Mouse (Mus musculus) midbrain, postnatal 0 days (tissue): ENCODE data around the gene Olfr985. TPM values are rescaled to one million over a fixed set of nuclear protein-coding genes. Genes with fewer than 3 reads are reported as not detected.

ENCODE experiments used
- ATAC-seq: fragments of 200-750 bp; cut with Nextera tagmentation; 2 replicates; pipeline ENCODE4 v1.8.0; 2017; ENCODE audit warnings: moderate number of reproducible peaks, mild to moderate bottlenecking, moderate TSS enrichment, moderate library complexity; ENCODE audit not compliant: low FRiP score
- DNase-seq: peaks from one replicate; pipeline ENCODE4 v3.0.0-alpha.2; 2015; ENCODE audit warnings: low spot score
- H3K27ac ChIP-seq: fragments of 300-500 bp; sonication (generic); 2 replicates; pipeline ENCODE4 v1.5.1; 2014; ENCODE audit warnings: low read depth, mild to moderate bottlenecking, low read length, mixed read lengths
- H3K27me3 ChIP-seq: fragments of 300-500 bp; sonication (generic); 2 replicates; pipeline ENCODE4 v1.6.1; 2014; ENCODE audit warnings: low read length, control low read depth, mixed read lengths; ENCODE audit not compliant: insufficient read depth
- H3K36me3 ChIP-seq: fragments of 300-500 bp; sonication (generic); 2 replicates; pipeline ENCODE4 v1.6.1; 2014; ENCODE audit warnings: low read length, control low read depth, mixed read lengths; ENCODE audit not compliant: insufficient read depth
- H3K4me1 ChIP-seq: fragments of 300-500 bp; sonication (generic); 2 replicates; pipeline ENCODE4 v1.6.1; 2014; ENCODE audit warnings: mild to moderate bottlenecking, control low read depth, antibody characterized with exemption, low read length, mixed read lengths; ENCODE audit not compliant: insufficient read depth
- H3K4me2 ChIP-seq: fragments of 300-500 bp; sonication (generic); 2 replicates; pipeline ENCODE4 v1.6.1; 2014; ENCODE audit warnings: low read depth, mild to moderate bottlenecking, low read length, mixed read lengths; ENCODE audit not compliant: poor library complexity, severe bottlenecking
- H3K4me3 ChIP-seq: fragments of 300-500 bp; sonication (generic); 2 replicates; pipeline ENCODE4 v1.5.1; 2014; ENCODE audit warnings: low read depth, mild to moderate bottlenecking, low read length, moderate library complexity
- H3K9ac ChIP-seq: fragments of 300-500 bp; sonication (generic); replicated peaks from 2 replicates; pipeline ENCODE4 v1.6.1; 2014; ENCODE audit warnings: mild to moderate bottlenecking, low read length, moderate library complexity, mixed read lengths; ENCODE audit not compliant: poor library complexity, severe bottlenecking
- H3K9me3 ChIP-seq: fragments of 300-500 bp; sonication (generic); 2 replicates; pipeline ENCODE4 v1.6.1; 2016; ENCODE audit warnings: low read length, control low read depth
- CTCF ChIP-seq: IDR thresholded peaks from 2 replicates; pipeline ENCODE4 v1.5.1; 2016; ENCODE audit warnings: antibody characterized with exemption, mild to moderate bottlenecking
- WGBS: fragments of 180-500 bp; shearing (Covaris S2); extraction: QIAGEN DNeasy Blood & Tissue Kit; methylation state at CpG from one replicate; pipeline ENCODE4 v1.1.7; 2014; 5-methylcytosine and 5-hydroxymethylcytosine counted together
- polyA plus RNA-seq: library from polyadenylated mRNA; unstranded; fragments of >200 nt; fragmentation: Nextera tagmentation; extraction: Ambion mirVana; gene quantifications from 2 replicates; pipeline ENCODE4 v1.2.1, GENCODE M21; 2015
- total RNA-seq: library from RNA; depleted of rRNA; stranded (reverse); fragments of >200 nt; gene quantifications from 2 replicates; pipeline ENCODE4 v1.2.3, GENCODE M21; 2014; rRNA removed

The Olfr985 gene
- total and polyA plus RNA-seq, 2 experiments from 2014 or later = not detected

DNA sequence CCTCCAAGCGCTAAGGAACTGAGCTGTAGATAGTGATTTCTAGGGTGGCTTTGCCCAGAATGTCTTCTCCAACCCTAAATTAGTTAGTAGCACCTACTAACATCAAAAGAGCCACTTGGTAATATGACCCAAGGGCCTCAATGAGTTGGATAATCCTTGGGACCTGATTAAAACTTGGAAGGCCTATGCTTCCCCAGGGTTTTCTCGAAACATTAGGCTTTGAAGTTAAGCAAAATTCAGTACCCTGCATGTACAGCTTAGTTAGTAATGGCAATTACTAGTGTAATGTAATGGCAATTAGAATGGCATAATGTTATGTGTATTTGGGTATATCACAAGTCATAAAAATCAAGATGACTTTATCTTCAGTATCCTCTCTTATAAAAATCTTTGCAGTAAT, 36.5 kb downstream of the Olfr985 start, which contains the start of gene Olfr983:
Olfr983 (minus strand) TSS at position 101 of the 400 bp plus-strand sequence.
- no peak within 1 kb of the TSS for H3K9ac ChIP-seq
- TF ChIP-seq CTCF = no peak
- ATAC-seq = no peak
- H3K9me3 ChIP-seq = no peaks in the 10 kb centered on the region
- WGBS = 79% methylated on average over 2 of the region's 2 CpGs
- no peaks in the 10 kb centered on the region for H3K4me1 ChIP-seq
- H3K27ac ChIP-seq = no peak within 1 kb of the TSS
- no peaks in the 10 kb centered on the region for H3K36me3 ChIP-seq
- no peak within 1 kb of the TSS for H3K4me2 ChIP-seq
- DNase-seq = no peak
- no peaks in the 10 kb centered on the region for H3K27me3 ChIP-seq
- H3K4me3 ChIP-seq = no peak within 1 kb of the TSS

Other genes starting within 250 kb of the Olfr985 start
- not detected in 2 replicates for gene Olfr229, start 222.8 kb downstream of the Olfr985 start, total RNA-seq
- not detected in 2 replicates for gene Olfr229, start 222.8 kb downstream of the Olfr985 start, polyA plus RNA-seq
- gene Olfr974, start 192.7 kb downstream of the Olfr985 start, total RNA-seq = not detected in 2 replicates
- gene Olfr974, start 192.7 kb downstream of the Olfr985 start, polyA plus RNA-seq = 0.10 TPM in 1 of 2 replicates, not detected in the other
- gene Olfr975, start 178.1 kb downstream of the Olfr985 start, total RNA-seq = not detected in 2 replicates
- not detected in 2 replicates for gene Olfr975, start 178.1 kb downstream of the Olfr985 start, polyA plus RNA-seq
- not detected in 2 replicates for gene Olfr976, start 169.1 kb downstream of the Olfr985 start, total RNA-seq
- not detected in 2 replicates for gene Olfr976, start 169.1 kb downstream of the Olfr985 start, polyA plus RNA-seq
- gene Olfr978, start 138.1 kb downstream of the Olfr985 start, total RNA-seq = not detected in 2 replicates
- not detected in 2 replicates for gene Olfr978, start 138.1 kb downstream of the Olfr985 start, polyA plus RNA-seq
- not detected in 2 replicates for gene Olfr979, start 126.7 kb downstream of the Olfr985 start, total RNA-seq
- not detected in 2 replicates for gene Olfr979, start 126.7 kb downstream of the Olfr985 start, polyA plus RNA-seq
- not detected in 2 replicates for gene Olfr980, start 120.6 kb downstream of the Olfr985 start, total RNA-seq
- gene Olfr980, start 120.6 kb downstream of the Olfr985 start, polyA plus RNA-seq = not detected in 2 replicates
- not detected in 2 replicates for gene Olfr981, start 108.7 kb downstream of the Olfr985 start, total RNA-seq
- not detected in 2 replicates for gene Olfr981, start 108.7 kb downstream of the Olfr985 start, polyA plus RNA-seq
- gene Olfr982, start 56.4 kb downstream of the Olfr985 start, total RNA-seq = not detected in 2 replicates
- not detected in 2 replicates for gene Olfr982, start 56.4 kb downstream of the Olfr985 start, polyA plus RNA-seq
- gene Olfr983, start 36.6 kb downstream of the Olfr985 start, total RNA-seq = not detected in 2 replicates
- gene Olfr983, start 36.6 kb downstream of the Olfr985 start, polyA plus RNA-seq = not detected in 2 replicates
- not detected in 2 replicates for gene Olfr984, start 16.0 kb downstream of the Olfr985 start, total RNA-seq
- not detected in 2 replicates for gene Olfr984, start 16.0 kb downstream of the Olfr985 start, polyA plus RNA-seq
- gene Tmem225, start 17.9 kb upstream of the Olfr985 start, total RNA-seq = not detected in 2 replicates
- not detected in 2 replicates for gene Tmem225, start 17.9 kb upstream of the Olfr985 start, polyA plus RNA-seq
- gene Olfr986, start 50.7 kb upstream of the Olfr985 start, total RNA-seq = not detected in 2 replicates
- gene Olfr986, start 50.7 kb upstream of the Olfr985 start, polyA plus RNA-seq = not detected in 2 replicates
- gene Zfp202, start 62.1 kb upstream of the Olfr985 start, total RNA-seq = 8.8 and 11.5 TPM in 2 replicates
- 5.6 and 6.3 TPM in 2 replicates for gene Zfp202, start 62.1 kb upstream of the Olfr985 start, polyA plus RNA-seq
- 235 and 257 TPM in 2 replicates for gene Scn3b, start 139.0 kb upstream of the Olfr985 start, total RNA-seq
- gene Scn3b, start 139.0 kb upstream of the Olfr985 start, polyA plus RNA-seq = 157 and 158 TPM in 2 replicates